Mouse (Mus musculus): ENCODE measurements around the gene Pts.

DNA sequence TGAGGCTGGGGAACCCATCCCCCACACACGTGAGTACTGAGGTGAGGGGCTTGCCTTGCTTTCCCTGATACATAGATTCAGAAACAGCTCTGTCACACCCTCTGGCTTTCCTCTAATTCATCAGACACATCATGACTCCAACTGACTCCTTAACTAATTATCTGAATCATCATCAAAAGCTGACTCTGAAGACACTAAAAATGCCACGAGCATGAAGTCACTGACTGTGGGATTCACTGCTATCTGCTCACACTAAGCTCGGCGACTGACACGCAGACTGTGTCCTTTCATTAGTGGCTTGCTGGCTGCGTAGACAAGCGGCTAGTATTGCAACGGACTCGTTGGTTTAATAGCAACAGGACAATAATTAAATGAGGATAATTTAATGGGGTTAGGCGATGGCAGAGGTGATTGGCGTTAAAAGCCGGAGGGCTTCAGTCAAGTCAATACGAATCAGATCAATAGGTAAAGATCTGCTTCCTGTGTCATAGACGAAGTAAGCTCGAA is 28.0 kb downstream of the Pts start:
- TF ChIP-seq CTCF (conservative IDR thresholded peaks at IDR 0.05 in 1 of 2, IDR thresholded peaks at IDR 0.05 in 1 of 2; ENCODE audit: low read depth in 2 of 2, low read length in 2 of 2) (no peak), POLR2A (IDR thresholded peaks at IDR 0.05; ENCODE audit: low read depth, low read length) (no peak), EP300 (IDR thresholded peaks at IDR 0.05; ENCODE audit: low read length) (no peak), USF2 (conservative IDR thresholded peaks at IDR 0.05; ENCODE audit: low read depth, low read length) (no peak), HCFC1 (IDR thresholded peaks at IDR 0.05; ENCODE audit: low read depth, low read length) (no peak), JUN (IDR thresholded peaks at IDR 0.05; ENCODE audit: insufficient read depth, low read depth, low read length) (no peak), NELFE (IDR thresholded peaks at IDR 0.05; ENCODE audit: low read depth, low read length) (no peak), RCOR1 (conservative IDR thresholded peaks at IDR 0.05; ENCODE audit: low read depth, low read length) (no peak)

Measured in CH12.LX (cell line).